Mouse (Mus musculus): ENCODE results near the gene Sh2b3.

- no peak for TF ChIP-seq CTCF (IDR thresholded peaks at IDR 0.05)
- TF ChIP-seq EP300 (IDR thresholded peaks at IDR 0.05): no peak
Observed at GRCm38 (mm10) chr5:121823668-121824067, 13.8 kb downstream of the Sh2b3 start.
